Mouse (Mus musculus): Measurements from ENCODE around the gene Mef2a.

Gene Mef2a

DNA sequence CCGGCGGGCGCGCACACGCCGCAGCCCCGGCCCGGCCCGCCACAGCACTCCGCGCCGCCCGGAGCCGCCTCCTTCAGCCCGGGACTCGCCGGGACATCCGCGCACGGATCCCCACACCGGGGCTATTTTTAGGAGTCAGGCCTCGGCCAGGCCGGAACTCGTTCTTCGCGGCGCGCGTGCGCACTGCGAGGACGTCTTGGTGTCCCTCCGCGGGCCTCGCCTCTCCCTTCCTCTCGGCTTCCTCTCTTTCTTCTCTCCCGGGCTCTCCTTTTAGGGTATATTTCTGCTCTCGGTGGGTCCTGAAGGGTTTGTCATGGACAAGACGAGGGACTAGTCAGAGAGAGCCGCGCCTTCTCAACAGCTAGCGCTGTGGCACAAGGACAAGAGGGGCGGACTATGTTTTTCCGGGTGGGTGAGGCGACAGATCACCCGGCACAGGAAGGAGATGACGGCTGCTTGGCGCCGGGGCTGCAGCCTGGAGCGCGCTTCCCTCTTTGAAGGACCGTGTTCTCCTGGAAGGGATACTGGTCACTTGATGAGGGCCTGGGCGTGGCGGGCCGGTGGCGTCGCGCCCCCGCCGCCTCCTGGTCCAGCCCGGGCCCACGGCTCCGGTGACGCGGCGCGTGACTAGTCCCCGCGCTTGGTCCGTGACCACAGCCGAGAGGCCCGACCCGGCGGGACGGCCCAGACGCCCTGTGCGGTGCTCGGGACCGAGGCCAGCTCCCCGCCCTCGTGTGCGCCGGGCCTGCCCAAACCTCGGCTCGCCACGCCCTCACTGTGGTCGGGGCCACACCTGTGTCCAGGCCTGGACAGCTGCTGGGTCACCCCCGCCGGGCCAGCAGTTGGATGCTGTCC is at the start of gene Mef2a:
TSS of gene Mef2a (minus strand) at position 130 of the 855 bp plus-strand sequence.
- peak; percentile 94 for DNase-seq (ENCODE audit: low spot score)

DNA sequence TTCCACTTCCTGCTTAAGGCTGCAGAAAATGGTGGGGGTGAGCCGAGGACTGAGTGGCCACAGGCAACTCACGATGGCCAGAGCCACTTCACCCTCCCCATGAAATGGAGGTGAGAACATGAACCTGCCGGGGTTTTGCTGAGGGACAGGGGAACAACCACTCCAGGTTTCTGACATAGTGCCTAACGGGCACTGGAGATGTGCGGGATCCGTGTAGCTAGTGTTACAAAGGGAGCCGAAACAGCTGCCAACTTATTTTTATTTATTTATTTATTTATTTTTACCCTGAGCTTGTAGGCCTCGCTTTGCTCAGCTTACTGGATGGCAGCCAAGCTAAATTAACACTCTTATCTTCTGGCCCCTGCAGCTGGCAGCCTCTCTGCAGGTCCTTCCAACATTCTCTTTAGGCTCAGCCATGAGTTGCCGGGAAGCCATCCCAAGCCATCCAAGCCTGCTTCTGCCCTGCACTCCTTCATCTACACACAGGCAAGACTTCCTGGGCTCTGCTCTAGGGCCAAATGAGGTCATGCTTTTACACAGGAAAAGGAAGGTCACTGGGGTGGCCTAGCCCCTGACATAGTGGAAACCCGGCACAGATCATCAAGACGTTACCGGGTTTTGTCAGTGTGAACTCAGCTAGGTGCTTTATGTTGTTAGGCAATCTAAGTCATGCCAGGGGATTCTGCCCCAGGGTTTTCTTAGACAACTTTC is 49.0 kb upstream of the Mef2a start:
- DNase-seq (ENCODE audit: low spot score), result no peak

- DNase-seq (ENCODE audit: low spot score), result no peak
Measured at GRCm38 (mm10) chr7:67421088-67421475, 48.4 kb upstream of the Mef2a start.

- DNase-seq (ENCODE audit: low spot score), result no peak
Measured at GRCm38 (mm10) chr7:67419591-67420314, 47.1 kb upstream of the Mef2a start.

GRCm38 (mm10) chr7:67418122-67418521 is 45.5 kb upstream of the Mef2a start:
- no peak for DNase-seq (ENCODE audit: low spot score)

- DNase-seq (ENCODE audit: low spot score), result peak; percentile 59
Measured at GRCm38 (mm10) chr7:67414766-67415165, 42.1 kb upstream of the Mef2a start.

GRCm38 (mm10) chr7:67412686-67413085 is 40.0 kb upstream of the Mef2a start:
- no peak for DNase-seq (ENCODE audit: low spot score)

DNA sequence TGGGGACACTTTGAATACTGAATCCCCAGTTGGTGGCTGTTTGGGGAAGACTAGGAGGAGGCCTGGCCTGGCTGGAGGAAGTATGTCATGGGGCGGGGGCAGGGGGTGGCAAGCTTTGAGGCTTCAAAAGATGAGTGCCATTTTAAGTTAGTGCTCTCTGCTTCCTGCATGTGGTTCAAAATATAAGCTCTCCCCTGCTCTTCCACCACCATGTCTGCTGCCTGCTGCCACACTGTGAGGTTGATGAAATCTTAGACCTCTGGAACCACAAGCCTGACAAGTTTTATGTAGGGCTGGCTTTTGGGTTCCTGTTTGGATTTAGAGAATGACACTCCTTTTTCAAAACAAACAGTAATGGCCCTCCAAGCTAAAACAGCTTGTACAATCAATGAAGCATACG is 34.4 kb upstream of the Mef2a start:
- no peak for DNase-seq (ENCODE audit: low spot score)

GRCm38 (mm10) chr7:67404176-67404575 is 31.5 kb upstream of the Mef2a start:
- DNase-seq (ENCODE audit: low spot score), result no peak

GRCm38 (mm10) chr7:67402353-67402752 is 29.7 kb upstream of the Mef2a start:
- DNase-seq (ENCODE audit: low spot score), result no peak

- DNase-seq (ENCODE audit: low spot score), result no peak
Measured at GRCm38 (mm10) chr7:67401379-67401778, 28.7 kb upstream of the Mef2a start.

GRCm38 (mm10) chr7:67390760-67391159 is 18.1 kb upstream of the Mef2a start:
- no peak for DNase-seq (ENCODE audit: low spot score)

DNA sequence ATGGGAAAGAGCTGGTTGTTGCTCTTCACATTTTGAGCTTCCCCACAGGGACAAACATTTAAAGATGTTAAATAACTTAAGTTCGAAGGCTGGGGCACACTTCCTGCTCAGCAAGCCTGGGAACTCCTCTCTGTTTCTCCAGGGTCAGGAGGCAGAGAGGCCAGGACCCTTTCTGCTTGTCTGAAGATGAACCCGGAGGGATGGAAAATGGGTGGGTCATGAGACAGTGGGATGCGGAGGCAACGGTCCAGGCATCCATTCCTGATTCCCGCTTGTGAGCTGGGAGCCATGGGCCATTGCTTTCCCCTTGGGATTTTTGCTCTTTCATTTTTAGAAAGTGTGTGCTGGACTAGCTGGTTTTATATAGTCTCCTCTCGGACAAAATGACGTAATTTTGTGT is 17.4 kb upstream of the Mef2a start:
- no peak for DNase-seq (ENCODE audit: low spot score)

DNA sequence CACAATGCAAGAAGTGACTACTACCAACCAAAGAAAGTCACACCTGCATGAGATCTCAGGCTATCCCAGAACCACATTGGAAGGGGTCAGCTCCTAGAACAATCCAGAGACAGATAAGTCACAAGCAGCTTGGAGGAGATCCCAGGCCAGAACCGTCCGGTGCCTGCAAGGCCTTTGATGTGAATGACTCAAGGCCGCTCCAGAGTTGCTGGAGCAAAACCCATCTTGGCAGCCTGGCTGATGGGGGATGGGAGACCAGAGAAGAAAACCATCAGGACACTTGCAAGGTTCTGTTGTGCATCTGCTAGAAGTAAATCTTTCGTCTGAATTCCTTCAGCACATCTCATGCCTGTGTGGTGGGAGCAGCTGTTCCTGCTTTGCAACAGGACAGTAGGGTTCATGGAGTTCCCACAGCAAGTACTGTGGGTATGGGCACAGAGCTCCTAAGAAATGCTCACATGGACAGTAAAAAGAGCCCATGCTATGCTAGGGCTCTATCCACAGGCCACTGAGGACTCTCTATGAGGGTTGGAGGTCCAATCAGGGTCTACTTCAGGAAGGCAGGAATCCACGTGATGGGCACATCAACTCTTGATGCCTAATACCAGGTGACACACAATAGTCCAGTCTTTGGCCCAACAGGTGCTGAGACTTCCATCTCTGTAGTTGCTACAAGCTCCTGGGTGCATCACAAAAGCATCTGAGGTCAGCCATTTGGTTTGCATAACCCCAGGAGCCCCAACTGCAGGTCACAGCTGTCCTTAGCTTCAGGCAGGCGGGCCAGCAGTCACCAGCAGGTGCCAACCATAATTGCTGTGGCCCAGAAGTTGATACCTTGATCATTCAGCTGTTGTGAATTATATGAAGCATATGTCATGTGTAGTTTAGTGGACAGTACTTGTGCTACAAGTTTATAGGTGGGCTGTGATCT is 12.5 kb upstream of the Mef2a start:
- no peak for DNase-seq (ENCODE audit: low spot score)

DNA sequence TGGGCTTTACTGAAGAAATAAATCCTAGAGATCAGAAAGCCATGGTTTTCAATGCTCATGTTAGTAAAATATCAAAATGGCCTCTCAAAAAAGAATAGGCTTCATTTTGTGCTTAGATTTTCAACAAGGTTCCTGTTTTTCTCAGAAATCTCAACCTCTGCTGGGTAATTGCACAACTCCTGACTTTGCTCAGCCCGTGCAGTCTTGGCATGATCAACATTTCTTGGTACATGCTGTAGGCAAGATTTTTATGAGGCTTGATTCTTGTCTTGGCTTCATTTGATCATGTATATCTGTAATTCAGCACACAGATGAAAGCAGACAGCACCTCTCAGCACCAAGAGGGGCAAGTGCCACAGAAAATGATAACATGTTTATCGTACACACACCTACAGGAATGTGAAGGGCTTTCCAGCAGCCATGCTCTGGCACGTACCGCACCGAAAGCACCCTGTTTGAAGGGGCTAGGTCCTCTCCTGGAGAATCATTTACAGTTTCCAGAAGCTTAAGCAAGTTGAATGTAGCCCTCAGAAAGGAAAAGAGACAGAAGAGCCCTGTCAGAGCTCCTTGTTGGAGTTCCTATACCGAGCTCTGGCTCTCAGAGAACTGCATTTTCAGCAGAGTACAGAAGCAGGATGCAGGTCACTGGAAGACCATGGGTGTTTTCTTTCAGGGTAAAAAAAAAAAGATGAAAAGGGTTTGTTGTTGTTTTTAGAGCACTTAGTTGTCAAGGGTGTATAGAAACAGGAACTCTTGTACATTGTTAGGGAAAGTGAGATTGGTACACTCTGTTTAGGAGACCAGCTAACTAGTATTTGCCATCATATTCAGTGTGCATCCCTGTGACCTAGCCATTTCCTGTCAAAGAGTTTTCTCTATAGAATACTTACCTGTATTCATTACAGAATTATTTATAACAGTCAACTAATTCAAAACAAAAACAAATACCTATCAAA is 7.8 kb upstream of the Mef2a start:
- no peak for DNase-seq (ENCODE audit: low spot score)

DNA sequence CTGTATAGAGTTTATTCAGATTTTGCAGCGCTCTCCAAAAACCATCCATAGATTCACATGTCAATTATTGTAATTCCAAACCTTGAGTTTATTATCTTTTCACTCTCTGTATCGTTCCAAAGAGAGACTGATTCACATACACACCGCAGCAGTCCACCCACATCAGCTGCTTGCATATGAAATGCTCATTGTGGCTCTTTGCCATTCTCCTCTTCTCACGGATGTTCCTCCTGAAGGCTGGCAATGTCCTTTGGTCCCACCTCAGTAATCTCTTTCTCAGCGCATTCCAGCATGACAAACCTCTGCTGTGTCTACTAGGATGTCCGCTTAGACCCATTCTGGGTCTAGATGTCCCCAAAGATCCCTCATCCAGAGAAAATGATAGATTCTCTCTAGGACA is 4.1 kb upstream of the Mef2a start:
- no peak for DNase-seq (ENCODE audit: low spot score)

DNA sequence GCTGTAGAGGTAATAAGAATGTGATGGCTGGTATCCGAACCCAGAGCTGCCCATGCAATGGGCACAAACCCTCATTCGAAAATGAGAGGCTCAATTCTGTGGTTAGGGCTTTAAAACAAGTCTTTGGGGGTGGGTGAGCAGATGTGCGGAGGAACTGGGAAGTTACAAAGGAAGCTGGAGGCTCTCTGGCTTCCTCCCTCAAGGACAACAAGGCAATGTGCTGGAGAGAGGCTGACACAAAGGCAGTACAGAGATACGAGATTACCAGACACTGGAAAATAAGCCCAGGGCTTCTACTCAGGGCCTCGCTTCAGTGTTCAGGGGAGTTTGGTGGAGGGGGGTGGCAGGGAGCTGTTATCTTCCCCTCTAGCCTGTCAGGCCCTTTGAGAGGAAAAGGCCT is 1.3 kb upstream of the Mef2a start:
- DNase-seq (ENCODE audit: low spot score), result no peak

GRCm38 (mm10) chr7:67373584-67373960 is 914 bp upstream of the Mef2a start:
- no peak for DNase-seq (ENCODE audit: low spot score)

GRCm38 (mm10) chr7:67371891-67372672 is 576 bp downstream of the Mef2a start:
- no peak for DNase-seq (ENCODE audit: low spot score)

Measured in left cerebral cortex, adult 11 months (tissue).